Mouse (Mus musculus): Measurements from ENCODE around the gene Clec2d.
A peak's percentile ranks its signal among the peaks of the same experiment; 100 is the strongest.
"Not testable (repeated sequence)": the region's sequence is repeated elsewhere in the genome, so short reads cannot be mapped to it uniquely, and the experiment has no call there.

The Clec2d gene

GRCm38 (mm10) chr6:129180403-129181169 lies at the start of gene Clec2d:
Gene Clec2d (plus strand): TSS chr6:129180615.
- DNase-seq, result peak; percentile 71 to 72

- no peak for DNase-seq
Observed at GRCm38 (mm10) chr6:129132604-129133341, 47.6 kb upstream of the Clec2d start.

- no peak for DNase-seq
Observed at GRCm38 (mm10) chr6:129146812-129147211, 33.6 kb upstream of the Clec2d start.

GRCm38 (mm10) chr6:129160103-129160502 lies 20.3 kb upstream of the Clec2d start:
- no peak for DNase-seq

DNA sequence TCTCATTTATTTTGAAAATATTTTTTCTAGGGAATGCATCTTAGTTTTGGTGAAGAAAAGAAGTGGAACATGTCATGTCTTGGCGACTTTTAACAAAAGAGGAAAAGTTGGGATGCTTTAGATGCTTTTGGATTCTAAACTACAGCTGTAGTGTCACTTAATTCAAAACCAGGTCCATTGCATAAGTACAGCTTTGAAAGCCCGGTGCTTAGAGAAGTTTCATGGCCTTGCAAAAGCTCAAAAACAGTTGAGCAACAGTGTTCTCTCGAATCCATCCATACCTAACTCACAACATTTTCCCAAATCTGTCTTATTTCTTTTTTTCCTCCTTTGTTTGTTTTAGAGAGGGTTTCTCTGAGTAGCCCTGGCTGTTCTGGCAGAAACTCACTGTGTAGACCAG lies 19.3 kb upstream of the Clec2d start:
- no peak for DNase-seq

- DNase-seq, result no peak
Observed at GRCm38 (mm10) chr6:129161951-129162350, 18.5 kb upstream of the Clec2d start.

DNA sequence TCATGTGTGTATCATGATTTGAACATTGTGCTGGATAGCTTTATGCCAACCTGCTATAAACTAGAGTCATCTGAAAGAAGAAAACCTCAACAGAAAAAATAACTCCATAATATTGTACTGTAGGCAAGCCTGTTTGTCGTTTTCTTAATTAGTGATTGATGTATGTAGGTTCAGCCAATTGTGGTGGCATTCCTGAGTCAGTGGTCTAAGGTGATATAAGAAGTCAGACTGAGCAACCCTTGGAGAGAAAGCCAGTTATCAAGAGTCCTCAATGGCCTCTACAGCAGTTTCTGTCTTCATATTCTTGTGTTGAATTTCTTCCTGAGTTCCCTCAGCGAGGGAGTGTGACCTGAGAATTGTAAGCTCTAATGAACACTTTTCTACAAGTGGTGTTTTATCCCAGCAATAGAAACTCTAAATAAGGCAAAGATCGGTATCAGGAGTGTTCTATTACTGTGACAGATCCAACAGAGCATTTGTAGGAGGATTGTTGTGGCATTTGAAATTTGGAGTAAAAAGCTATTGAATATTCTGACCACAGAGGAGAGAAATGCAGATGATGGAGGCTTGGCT lies 17.7 kb upstream of the Clec2d start:
- no peak for DNase-seq

- no peak for DNase-seq
Observed at GRCm38 (mm10) chr6:129163606-129164005, 16.8 kb upstream of the Clec2d start.

DNA sequence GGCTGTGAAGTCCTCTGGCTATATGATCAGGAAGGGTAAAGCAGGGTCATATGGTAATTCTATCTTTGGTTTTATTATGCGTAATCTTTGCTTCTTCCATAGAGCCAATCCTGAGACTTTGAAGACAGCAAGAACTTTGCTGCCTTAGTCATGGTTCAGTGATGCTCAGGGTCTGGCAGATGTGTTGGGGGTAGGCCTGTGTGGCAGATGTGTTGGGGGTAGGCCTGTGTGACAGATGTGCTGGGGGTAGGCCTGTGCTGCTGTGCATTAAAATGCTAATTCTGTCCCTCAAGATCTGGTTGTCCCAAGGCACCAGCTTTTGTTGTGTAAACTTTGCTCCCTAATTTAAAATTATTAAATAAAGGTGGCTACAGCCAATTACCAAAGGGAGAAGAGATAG lies 9.5 kb upstream of the Clec2d start:
- DNase-seq, result no peak

- no peak for DNase-seq
Observed at GRCm38 (mm10) chr6:129171675-129172074, 8.7 kb upstream of the Clec2d start.

DNA sequence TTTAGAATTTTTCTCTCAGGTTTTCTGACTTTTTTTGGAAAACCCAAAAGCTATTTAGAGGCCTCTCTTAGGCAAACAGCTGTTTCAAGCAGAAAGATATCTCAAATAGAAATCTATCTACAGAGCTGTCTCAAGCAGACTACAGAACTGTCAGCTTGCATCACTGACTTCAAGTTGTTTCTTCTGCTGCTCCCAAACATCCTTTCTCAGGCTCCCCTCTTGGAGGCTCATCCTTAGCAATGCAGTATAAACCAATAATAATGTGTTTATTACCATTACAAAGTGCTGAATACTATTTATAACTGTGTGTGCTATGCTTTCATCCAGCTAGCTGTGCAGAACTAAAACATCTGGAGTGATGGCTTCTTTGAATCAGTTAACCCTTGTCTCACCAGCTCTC lies 5.6 kb upstream of the Clec2d start:
- DNase-seq, result no peak

DNA sequence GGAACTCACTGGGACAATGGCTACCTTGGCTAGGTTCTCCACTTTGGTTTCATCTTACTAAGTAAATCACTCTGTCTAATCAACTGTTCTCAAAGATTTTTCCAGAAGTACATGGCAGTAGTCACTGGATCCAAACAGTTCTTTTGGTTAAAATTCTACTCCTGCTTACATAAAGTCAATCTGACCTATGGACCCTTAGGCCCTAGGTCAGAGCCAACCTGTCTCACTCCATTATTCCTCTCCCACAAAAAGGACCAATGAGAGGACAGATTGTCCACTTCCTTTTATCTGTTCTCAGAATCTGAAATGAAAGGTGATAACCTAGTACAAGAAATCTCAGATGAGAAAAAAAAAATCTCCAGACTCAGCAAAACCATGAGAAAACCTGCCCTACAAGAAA lies 4.8 kb upstream of the Clec2d start:
- DNase-seq, result no peak

DNA sequence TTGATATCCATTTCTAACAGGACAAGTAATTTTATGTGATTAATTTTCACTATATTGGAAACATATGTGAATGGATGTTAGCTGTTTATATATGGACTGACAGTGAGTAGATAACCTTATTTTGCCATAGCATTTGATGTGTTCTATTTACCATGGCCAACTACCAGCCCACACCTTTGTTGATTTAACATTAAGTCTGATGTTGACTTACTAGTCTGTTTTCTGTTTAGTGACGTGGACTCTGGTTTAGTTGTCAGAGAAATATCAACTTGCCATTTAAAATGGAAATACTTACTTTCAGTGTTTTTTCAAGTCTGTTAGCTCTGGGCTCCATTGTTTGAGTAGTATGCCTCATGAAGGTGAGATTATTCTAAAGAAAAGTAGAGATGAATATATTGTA lies 3.8 kb upstream of the Clec2d start:
- DNase-seq, result no peak

DNA sequence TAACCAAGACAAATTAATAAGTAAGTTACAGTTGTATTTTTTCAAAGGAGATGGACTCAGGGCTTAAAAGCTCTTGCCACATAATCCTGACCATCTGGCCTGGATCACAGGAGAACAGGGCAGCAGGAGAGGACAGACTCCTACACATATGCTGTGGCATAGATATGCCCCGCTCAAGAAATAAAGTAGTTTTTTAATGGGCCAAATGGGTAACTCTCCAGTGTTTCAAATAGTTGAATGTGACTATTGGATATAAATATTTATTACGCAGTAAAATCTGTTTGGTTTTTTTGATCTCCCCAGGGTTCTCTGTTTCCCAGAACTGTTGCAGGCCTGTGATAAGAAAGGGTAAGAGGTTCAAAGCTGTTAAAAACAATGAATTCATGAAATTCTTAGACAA lies 1.1 kb upstream of the Clec2d start:
- no peak for DNase-seq

- not testable (repeated sequence) for DNase-seq
Observed at GRCm38 (mm10) chr6:129179831-129180230, 584 bp upstream of the Clec2d start.

GRCm38 (mm10) chr6:129181249-129181648 lies 834 bp downstream of the Clec2d start:
- DNase-seq, result no peak

- DNase-seq, result no peak
Observed at GRCm38 (mm10) chr6:129181683-129182082, 1.3 kb downstream of the Clec2d start.

DNA sequence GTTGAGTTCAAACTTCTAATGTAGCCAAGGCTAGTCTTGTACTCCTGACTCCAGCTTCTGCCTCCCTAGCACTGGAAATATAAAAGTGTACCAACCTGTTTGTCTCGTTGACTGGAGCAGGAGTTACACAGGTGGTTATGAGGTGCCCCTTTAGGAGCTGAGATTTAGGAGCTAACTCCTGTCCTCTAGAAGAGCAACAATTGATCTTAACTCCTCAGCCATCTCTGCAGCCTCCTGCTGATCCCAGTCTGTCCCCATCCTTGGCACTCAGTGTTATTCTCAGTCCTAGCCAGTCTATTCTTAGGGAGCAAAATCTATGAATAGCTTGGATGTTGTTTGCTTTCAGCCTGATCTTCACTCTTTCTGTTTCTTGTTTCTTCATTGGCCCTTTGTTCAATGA lies 2.1 kb downstream of the Clec2d start:
- DNase-seq, result no peak

DNA sequence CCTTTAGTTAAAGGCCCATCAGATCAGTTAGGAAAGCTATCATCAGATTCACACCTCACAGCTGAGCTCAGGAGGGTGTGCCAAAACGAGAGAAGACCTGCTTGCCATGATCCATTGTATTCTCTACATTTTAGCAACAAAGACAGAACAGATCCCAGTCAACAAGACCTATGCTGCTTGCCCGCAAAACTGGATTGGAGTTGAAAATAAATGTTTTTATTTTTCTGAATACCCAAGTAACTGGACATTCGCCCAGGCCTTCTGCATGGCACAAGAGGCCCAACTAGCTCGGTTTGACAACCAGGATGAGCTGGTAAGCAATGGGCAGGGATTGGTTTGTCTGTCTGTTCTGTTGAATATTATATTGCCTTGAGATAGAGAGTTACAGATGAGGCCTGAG lies 3.6 kb downstream of the Clec2d start:
- DNase-seq, result not testable (repeated sequence)

- no peak for DNase-seq
Observed at GRCm38 (mm10) chr6:129184788-129185187, 4.4 kb downstream of the Clec2d start.

DNA sequence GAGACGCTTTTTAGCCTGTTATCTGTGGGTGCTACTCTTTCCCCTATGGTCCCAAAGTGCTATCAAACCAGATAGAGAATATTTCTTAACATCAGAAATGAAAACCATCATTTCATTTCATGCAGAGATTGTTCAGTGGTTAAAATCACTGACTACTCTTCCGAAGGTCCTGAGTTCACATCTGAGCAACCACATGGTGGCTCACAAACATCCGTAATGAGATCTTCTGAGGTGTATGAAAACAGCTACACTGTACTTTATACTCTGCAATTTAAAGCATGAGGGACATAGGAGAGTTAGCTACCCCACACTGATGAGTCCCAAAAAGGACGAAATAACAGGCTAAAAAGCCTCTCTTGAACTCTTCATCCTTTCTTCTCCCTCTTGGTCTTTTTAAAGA lies 5.6 kb downstream of the Clec2d start:
- DNase-seq, result no peak

DNA sequence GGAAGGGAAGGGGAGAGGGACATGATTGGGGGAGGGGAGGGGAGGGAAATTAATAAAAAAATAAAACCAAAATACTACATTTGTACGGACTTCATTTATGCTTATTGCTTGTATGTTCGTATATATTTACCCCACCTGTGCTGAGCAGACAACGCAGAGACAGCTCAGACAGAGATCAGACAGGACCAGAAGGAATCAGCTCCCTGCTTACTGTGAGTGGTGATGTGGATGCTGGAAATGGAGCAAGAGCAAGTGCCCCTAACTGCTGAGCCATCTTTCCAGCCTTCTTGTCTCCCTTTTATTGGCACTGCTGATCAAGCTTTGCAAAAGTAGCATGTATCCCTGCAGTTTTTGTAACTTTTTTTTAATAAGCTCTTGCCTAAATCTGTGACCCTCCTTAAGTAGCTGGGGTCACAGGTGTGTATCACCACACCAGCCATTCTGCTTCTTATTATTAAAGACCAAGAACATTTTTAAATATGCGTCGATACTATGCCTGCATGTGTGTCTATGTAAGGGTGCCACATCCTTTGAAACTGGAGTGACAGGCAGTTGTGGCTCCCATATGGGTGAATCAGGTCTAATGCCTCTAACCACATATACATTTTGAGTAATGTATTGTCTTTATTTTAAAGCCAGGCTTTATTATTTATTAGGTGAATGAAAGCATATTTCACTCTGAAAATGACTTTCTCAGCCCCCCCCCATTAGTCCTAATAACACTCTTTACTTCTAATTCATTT lies 6.2 kb downstream of the Clec2d start:
- no peak for DNase-seq

DNA sequence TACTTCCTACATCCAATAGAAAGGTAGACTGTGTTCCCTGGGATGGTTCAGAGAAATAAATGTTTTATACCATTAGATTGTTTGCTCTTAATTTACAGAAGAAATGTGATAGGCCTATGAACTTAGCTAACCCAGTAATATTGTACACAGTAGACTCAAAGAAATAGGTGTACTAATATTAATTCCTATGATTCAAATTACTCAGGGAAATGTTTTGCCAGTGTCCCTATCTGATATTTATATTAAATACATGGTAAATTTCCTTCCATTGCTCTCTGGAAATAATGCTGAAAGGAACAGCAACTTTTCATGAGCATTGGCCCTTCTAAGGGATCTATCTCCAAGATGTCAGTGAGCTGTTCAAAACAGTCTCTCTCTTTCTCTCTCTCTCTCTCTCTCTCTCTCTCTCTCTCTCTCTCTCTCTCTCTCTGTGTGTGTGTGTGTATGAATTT lies 6.8 kb downstream of the Clec2d start:
- no peak for DNase-seq
